Mouse (Mus musculus): ENCODE data around the gene Insr.

- TF ChIP-seq POLR2A (IDR thresholded peaks at IDR 0.05; ENCODE audit: borderline replicate concordance, extremely low read depth, insufficient read depth, insufficient read length, poor library complexity, severe bottlenecking) = no peak
- no peak for TF ChIP-seq CTCF (IDR thresholded peaks at IDR 0.05; ENCODE audit: borderline replicate concordance, extremely low read depth, insufficient read depth, insufficient read length)
Observed at GRCm38 (mm10) chr8:3265182-3265581, 14.2 kb downstream of the Insr start.

Measured in brain, embryonic 14.5 days (tissue).